Mouse (Mus musculus) CH12.LX (cell line): ENCODE data around the gene Ap5m1. TPM values are rescaled to one million over a fixed set of nuclear protein-coding genes. Genes with fewer than 3 reads are reported as not detected.

Experiments used
- DNase-seq: peaks from one replicate; pipeline ENCODE4 v3.0.0-alpha.2; 2013; ENCODE audit errors: extremely low read depth
- H3K27ac ChIP-seq: 2 replicates; pipeline ENCODE4 v1.5.1; 2012; ENCODE audit warnings: low read depth, mild to moderate bottlenecking, control low read depth, moderate library complexity; ENCODE audit not compliant: insufficient read depth
- H3K27me3 ChIP-seq: replicated peaks from 2 replicates; pipeline ENCODE3; 2012; ENCODE audit warnings: inconsistent platforms
- H3K36me3 ChIP-seq, 2 experiments: replicated peaks in 1 of 2; 2 replicates each; pipeline versions ENCODE3 to v1.6.1; 2012; ENCODE audit warnings: inconsistent platforms in 1 of 2, low read length in 1 of 2, mild to moderate bottlenecking in 1 of 2, mixed read lengths in 1 of 2, moderate library complexity in 1 of 2; ENCODE audit not compliant: control insufficient read depth in 1 of 2, insufficient read depth in 1 of 2
- H3K4me1 ChIP-seq, 2 experiments: 2 replicates each; pipeline ENCODE4 v1.6.1; 2012; ENCODE audit warnings: inconsistent platforms in 1 of 2, moderate library complexity in 1 of 2; ENCODE audit not compliant: insufficient read depth in 2 of 2, control insufficient read depth in 1 of 2
- H3K4me2 ChIP-seq: 2 replicates; pipeline ENCODE4 v1.6.1; 2012; ENCODE audit warnings: low read depth, mild to moderate bottlenecking, control low read depth; ENCODE audit not compliant: poor library complexity, insufficient read depth, severe bottlenecking
- H3K4me3 ChIP-seq, 3 experiments: fragments of 150-350 bp in 1 of 3; sonication (generic) in 1 of 3; replicated peaks in 1 of 3; 2 replicates each; pipeline versions ENCODE3 to v1.5.1; 2011 to 2012; ENCODE audit warnings: low read depth in 2 of 3, low read length in 2 of 3, mild to moderate bottlenecking in 2 of 3, moderate library complexity in 2 of 3, control low read depth in 1 of 3, improper control_type of control experiment in 1 of 3, inconsistent platforms in 1 of 3, mixed read lengths in 1 of 3; ENCODE audit not compliant: poor library complexity in 1 of 3
- H3K79me2 ChIP-seq: replicated peaks from 2 replicates; pipeline ENCODE4 v1.6.1; 2012; ENCODE audit warnings: mild to moderate bottlenecking, moderate library complexity; ENCODE audit not compliant: control insufficient read depth, poor library complexity, insufficient read depth, severe bottlenecking; ENCODE audit errors: extremely low read depth
- H3K9ac ChIP-seq: 2 replicates; pipeline ENCODE4 v1.6.1; 2012; ENCODE audit warnings: low read depth, mild to moderate bottlenecking, control low read depth, moderate library complexity; ENCODE audit not compliant: insufficient read depth
- H3K9me3 ChIP-seq: replicated peaks from 2 replicates; pipeline ENCODE3; 2012; ENCODE audit warnings: low read length, inconsistent platforms, mixed read lengths
- MEF2A ChIP-seq: IDR thresholded peaks from 2 replicates; pipeline ENCODE4 v1.6.1; 2014; ENCODE audit warnings: low read depth, mild to moderate bottlenecking, inconsistent platforms, low read length, improper control_type of control experiment, borderline replicate concordance
- ZMIZ1 ChIP-seq: IDR thresholded peaks from 2 replicates; pipeline ENCODE4 v1.6.1; 2012; ENCODE audit warnings: low read depth, mild to moderate bottlenecking, inconsistent platforms, low read length, improper control_type of control experiment
- dilution Hi-C: fragments of 300-500 bp; cut with MboI; formaldehyde crosslinking; loops from 2 replicates; pipeline ENCODE4 v1.14.3; 2020; ENCODE audit warnings: low sequenced_read_pairs; ENCODE audit not compliant: extremely low pct_unique_long_range_greater_than_20kb, extremely low pct_ligation_motif_present
- in situ Hi-C: fragments of 300-500 bp; cut with MboI; formaldehyde crosslinking; loops from 3 replicates; pipeline ENCODE4 v1.14.3; 2019; ENCODE audit warnings: low sequenced_read_pairs, low pct_ligation_motif_present, low pct_unique_long_range_greater_than_20kb, mixed read lengths
- polyA plus RNA-seq: library from polyadenylated mRNA; unstranded; fragments of >175 nt; gene quantifications from 2 replicates; pipeline ENCODE4 v1.2.1, GENCODE M21; 2012; ENCODE audit warnings: low read depth; ENCODE audit not compliant: insufficient read length
- total RNA-seq, 2 experiments: library from RNA; depleted of rRNA; stranded (reverse); fragments of 300-350 nt in 1 of 2; fragments of >200 nt in 1 of 2; gene quantifications; 2 replicates each; pipeline ENCODE4 v1.2.3; 2012 to 2014

The Ap5m1 gene
- total and polyA plus RNA-seq, 3 experiments, result 12.4 to 29.1 (median 12.9) TPM

GRCm38 (mm10) chr14:49140756-49141155 lies 74.9 kb downstream of the Ap5m1 start:
- peak; percentile 6 for DNase-seq
- Histone ChIP-seq H3K4me2 (no peak overlapping the region), H3K27me3 (no peaks in the 10 kb centered on the region), H3K4me3 (no peak overlapping the region), H3K9ac (no peak overlapping the region), H3K27ac (no peak overlapping the region), H3K79me2 (no peaks in the 10 kb centered on the region), H3K9me3 (no peaks in the 10 kb centered on the region), H3K36me3 (no peaks in the 10 kb centered on the region), H3K4me1 (no peaks in the 10 kb centered on the region)
- no peak for TF ChIP-seq MEF2A
- TF ChIP-seq ZMIZ1, result no peak
- in situ Hi-C loops, result no loop called here
- dilution Hi-C loops, result no loop called here

Other genes starting within 250 kb of the Ap5m1 start
- 20.1 and 25.6 TPM in 2 replicates for gene Exoc5, start 556 bp downstream of the Ap5m1 start, total RNA-seq (2012; rRNA removed)
- gene Exoc5, start 556 bp downstream of the Ap5m1 start, total RNA-seq (2014; rRNA removed), result 65.1 and 88.5 TPM in 2 replicates
- 38.9 and 40.6 TPM in 2 replicates for gene Exoc5, start 556 bp downstream of the Ap5m1 start, polyA plus RNA-seq
- 13.5 and 15.2 TPM in 2 replicates for gene Naa30, start 106.1 kb downstream of the Ap5m1 start, total RNA-seq (2012; rRNA removed)
- gene Naa30, start 106.1 kb downstream of the Ap5m1 start, total RNA-seq (2014; rRNA removed), result 26.5 and 31.4 TPM in 2 replicates
- 23.5 and 25.6 TPM in 2 replicates for gene Naa30, start 106.1 kb downstream of the Ap5m1 start, polyA plus RNA-seq
- not detected in 2 replicates for gene ccdc198, start 179.4 kb downstream of the Ap5m1 start, total RNA-seq (2012; rRNA removed)
- not detected in 2 replicates for gene ccdc198, start 179.4 kb downstream of the Ap5m1 start, total RNA-seq (2014; rRNA removed)
- not detected in 2 replicates for gene ccdc198, start 179.4 kb downstream of the Ap5m1 start, polyA plus RNA-seq